Mouse (Mus musculus): ENCODE measurements around the gene Fos.

The Fos gene

GRCm38 (mm10) chr12:85487545-85488141, 14.0 kb downstream of the Fos start:
- 2% methylated on average over 12 of the region's 12 CpGs for WGBS

- 68% methylated on average over 7 of the region's 7 CpGs for WGBS
These were observed 15.7 kb downstream of the Fos start for GRCm38 (mm10) chr12:85489232-85489886.

- WGBS, result 81% methylated on average over 10 of the region's 10 CpGs
These were observed 16.6 kb downstream of the Fos start for GRCm38 (mm10) chr12:85490096-85490820.

GRCm38 (mm10) chr12:85490991-85491390, 17.3 kb downstream of the Fos start:
- WGBS, result 97% methylated on average over 1 of the region's 1 CpGs

- WGBS, result 17% methylated on average over 16 of the region's 16 CpGs
These were observed 18.5 kb downstream of the Fos start for GRCm38 (mm10) chr12:85492084-85492645.

GRCm38 (mm10) chr12:85496336-85496735, 22.6 kb downstream of the Fos start:
- 80% methylated on average over 7 of the region's 7 CpGs for WGBS

GRCm38 (mm10) chr12:85496755-85497154, 23.1 kb downstream of the Fos start:
- 19% methylated on average over 7 of the region's 7 CpGs for WGBS

- WGBS, result 75% methylated on average over 11 of the region's 11 CpGs
These were observed 23.8 kb downstream of the Fos start for GRCm38 (mm10) chr12:85497310-85498135.

GRCm38 (mm10) chr12:85499001-85499400, 25.3 kb downstream of the Fos start:
- 85% methylated on average over 8 of the region's 8 CpGs for WGBS

GRCm38 (mm10) chr12:85502682-85503081, 29.0 kb downstream of the Fos start:
- WGBS, result 98% methylated on average over 4 of the region's 4 CpGs

- 23% methylated on average over 3 of the region's 3 CpGs for WGBS
These were observed 34.5 kb downstream of the Fos start for GRCm38 (mm10) chr12:85508235-85508634.

- WGBS, result 100% methylated on average over 2 of the region's 2 CpGs
These were observed 36.3 kb downstream of the Fos start for GRCm38 (mm10) chr12:85510013-85510412.

- 92% methylated on average over 6 of the region's 6 CpGs for WGBS
These were observed 40.2 kb downstream of the Fos start for GRCm38 (mm10) chr12:85513789-85514447.

- 86% methylated on average over 5 of the region's 5 CpGs for WGBS
These were observed 41.3 kb downstream of the Fos start for GRCm38 (mm10) chr12:85514958-85515357.

GRCm38 (mm10) chr12:85515865-85516264, 42.2 kb downstream of the Fos start:
- 93% methylated on average over 3 of the region's 3 CpGs for WGBS

GRCm38 (mm10) chr12:85517339-85517738, 43.6 kb downstream of the Fos start:
- 93% methylated on average over 13 of the region's 13 CpGs for WGBS

- 79% methylated on average over 5 of the region's 5 CpGs for WGBS
These were observed 44.3 kb downstream of the Fos start for GRCm38 (mm10) chr12:85518009-85518408.

- WGBS, result 71% methylated on average over 6 of the region's 6 CpGs
These were observed 45.9 kb downstream of the Fos start for GRCm38 (mm10) chr12:85519553-85519952.

- 94% methylated on average over 6 of the region's 6 CpGs for WGBS
These were observed 47.4 kb downstream of the Fos start for GRCm38 (mm10) chr12:85521101-85521500.

GRCm38 (mm10) chr12:85521673-85522072, 48.0 kb downstream of the Fos start:
- 57% methylated on average over 1 of the region's 1 CpGs for WGBS

Data from cerebral cortex, adult 2 months (tissue).